Mouse (Mus musculus): ENCODE measurements around the gene Klhl42. TPM values are rescaled to one million over a fixed set of nuclear protein-coding genes. Genes with fewer than 3 reads are reported as not detected.

Klhl42 gene
- polyA plus RNA-seq, 1 experiment from 2014 or later, result 6.9 TPM

- H3K4me3 ChIP-seq, result no peak overlapping the region
- H3K27ac ChIP-seq, result no peak overlapping the region
- H3K4me1 ChIP-seq, result no peaks in the 10 kb centered on the region
- no peak for DNase-seq (ENCODE audit: low spot score)
- 94% methylated on average over 7 of the region's 7 CpGs for WGBS
- H3K9me3 ChIP-seq (replicated peaks), result no peaks in the 10 kb centered on the region
- H3K27me3 ChIP-seq (ENCODE audit: low read depth, poor library complexity, severe bottlenecking), result no peaks in the 10 kb centered on the region
- peaks cover 88% of the 10 kb centered on the region for H3K36me3 ChIP-seq
Observed at GRCm38 (mm10) chr6:147062694-147063093, 28.5 kb upstream of the Klhl42 start.

- H3K27me3 ChIP-seq (ENCODE audit: low read depth, poor library complexity, severe bottlenecking), result no peaks in the 10 kb centered on the region
- H3K36me3 ChIP-seq, result peaks cover 88% of the 10 kb centered on the region
- no peaks in the 10 kb centered on the region for H3K4me1 ChIP-seq
- H3K9me3 ChIP-seq (replicated peaks), result no peaks in the 10 kb centered on the region
- WGBS, result 84% methylated on average over 10 of the region's 10 CpGs
- H3K27ac ChIP-seq, result no peak overlapping the region
- DNase-seq (ENCODE audit: low spot score), result no peak
- no peak overlapping the region for H3K4me3 ChIP-seq
Observed at GRCm38 (mm10) chr6:147064226-147064943, 26.8 kb upstream of the Klhl42 start.

GRCm38 (mm10) chr6:147064944-147065261, 26.3 kb upstream of the Klhl42 start:
- peaks cover 83% of the 10 kb centered on the region for H3K36me3 ChIP-seq
- no peak overlapping the region for H3K27ac ChIP-seq
- H3K4me3 ChIP-seq, result no peak overlapping the region
- DNase-seq (ENCODE audit: low spot score), result no peak
- no peaks in the 10 kb centered on the region for H3K9me3 ChIP-seq (replicated peaks)
- H3K27me3 ChIP-seq (ENCODE audit: low read depth, poor library complexity, severe bottlenecking), result no peaks in the 10 kb centered on the region
- no peaks in the 10 kb centered on the region for H3K4me1 ChIP-seq
- 77% methylated on average over 6 of the region's 6 CpGs for WGBS

GRCm38 (mm10) chr6:147075808-147076387, 15.3 kb upstream of the Klhl42 start:
- Histone ChIP-seq H3K36me3 (peaks cover 39% of the 10 kb centered on the region), H3K9me3 (replicated peaks) (no peaks in the 10 kb centered on the region), H3K4me1 (no peaks in the 10 kb centered on the region), H3K4me3 (no peak overlapping the region), H3K27me3 (ENCODE audit: low read depth, poor library complexity, severe bottlenecking) (no peaks in the 10 kb centered on the region), H3K27ac (no peak overlapping the region)
- WGBS, result 83% methylated on average over 5 of the region's 5 CpGs
- DNase-seq (ENCODE audit: low spot score), result no peak

GRCm38 (mm10) chr6:147076878-147077277, 14.3 kb upstream of the Klhl42 start:
- H3K4me3 ChIP-seq, result no peak overlapping the region
- 83% methylated on average over 8 of the region's 8 CpGs for WGBS
- no peaks in the 10 kb centered on the region for H3K27me3 ChIP-seq (ENCODE audit: low read depth, poor library complexity, severe bottlenecking)
- peaks cover 29% of the 10 kb centered on the region for H3K36me3 ChIP-seq
- no peaks in the 10 kb centered on the region for H3K4me1 ChIP-seq
- no peak for DNase-seq (ENCODE audit: low spot score)
- no peak overlapping the region for H3K27ac ChIP-seq
- no peaks in the 10 kb centered on the region for H3K9me3 ChIP-seq (replicated peaks)

- Histone ChIP-seq H3K9me3 (replicated peaks) (no peaks in the 10 kb centered on the region), H3K4me1 (no peaks in the 10 kb centered on the region), H3K36me3 (peaks cover 11% of the 10 kb centered on the region), H3K27me3 (ENCODE audit: low read depth, poor library complexity, severe bottlenecking) (no peaks in the 10 kb centered on the region), H3K27ac (no peak overlapping the region), H3K4me3 (no peak overlapping the region)
- no peak for DNase-seq (ENCODE audit: low spot score)
- 94% methylated on average over 10 of the region's 10 CpGs for WGBS
Observed at GRCm38 (mm10) chr6:147079919-147080318, 11.3 kb upstream of the Klhl42 start.

- Histone ChIP-seq H3K36me3 (no peaks in the 10 kb centered on the region), H3K27me3 (ENCODE audit: low read depth, poor library complexity, severe bottlenecking) (peaks cover 14% of the 10 kb centered on the region), H3K9me3 (replicated peaks) (no peaks in the 10 kb centered on the region), H3K4me1 (peaks cover 25% of the 10 kb centered on the region), H3K27ac (no peak overlapping the region), H3K4me3 (no peak overlapping the region)
- WGBS, result 67% methylated on average over 7 of the region's 7 CpGs
- DNase-seq (ENCODE audit: low spot score), result no peak
Observed at GRCm38 (mm10) chr6:147085398-147086040, 5.7 kb upstream of the Klhl42 start.

- peaks cover 34% of the 10 kb centered on the region for H3K4me1 ChIP-seq
- H3K4me3 ChIP-seq, result peak within 1 kb of the TSS; percentile 45
- no peaks in the 10 kb centered on the region for H3K9me3 ChIP-seq (replicated peaks)
- peak within 1 kb of the TSS; percentile 85 for H3K27ac ChIP-seq
- H3K27me3 ChIP-seq (ENCODE audit: low read depth, poor library complexity, severe bottlenecking), result peaks cover 16% of the 10 kb centered on the region
- DNase-seq (ENCODE audit: low spot score), result peak; percentile 68
- H3K36me3 ChIP-seq, result no peaks in the 10 kb centered on the region
- 3% methylated on average over 20 of the region's 20 CpGs for WGBS
Observed at GRCm38 (mm10) chr6:147086594-147087225, 4.5 kb upstream of the Klhl42 start, which contains the start of gene Mansc4. TSS of gene Mansc4 (minus strand) at chr6:147087032.

GRCm38 (mm10) chr6:147087736-147088135, 3.4 kb upstream of the Klhl42 start:
- Histone ChIP-seq H3K9me3 (replicated peaks) (no peaks in the 10 kb centered on the region), H3K27ac (no peak overlapping the region), H3K4me1 (peaks cover 44% of the 10 kb centered on the region), H3K27me3 (ENCODE audit: low read depth, poor library complexity, severe bottlenecking) (peaks cover 16% of the 10 kb centered on the region), H3K36me3 (no peaks in the 10 kb centered on the region), H3K4me3 (no peak overlapping the region)
- WGBS, result 50% methylated on average over 6 of the region's 7 CpGs
- DNase-seq (ENCODE audit: low spot score), result no peak

GRCm38 (mm10) chr6:147088517-147088916, 2.7 kb upstream of the Klhl42 start:
- Histone ChIP-seq H3K9me3 (replicated peaks) (no peaks in the 10 kb centered on the region), H3K36me3 (no peaks in the 10 kb centered on the region), H3K27me3 (ENCODE audit: low read depth, poor library complexity, severe bottlenecking) (peaks cover 16% of the 10 kb centered on the region), H3K27ac (no peak overlapping the region), H3K4me1 (peaks cover 45% of the 10 kb centered on the region), H3K4me3 (no peak overlapping the region)
- 89% methylated on average over 3 of the region's 3 CpGs for WGBS
- DNase-seq (ENCODE audit: low spot score), result no peak

- Histone ChIP-seq H3K27me3 (ENCODE audit: low read depth, poor library complexity, severe bottlenecking) (peaks cover 16% of the 10 kb centered on the region), H3K36me3 (peaks cover 8% of the 10 kb centered on the region), H3K9me3 (replicated peaks) (no peaks in the 10 kb centered on the region), H3K4me1 (peaks cover 45% of the 10 kb centered on the region), H3K27ac (peak overlapping the region; percentile 95; the same call in 1 of the 2 replicates), H3K4me3 (peak overlapping the region; percentile 68; the same call in 1 of the 2 replicates)
- WGBS, result 69% methylated on average over 5 of the region's 5 CpGs
- no peak for DNase-seq (ENCODE audit: low spot score)
Observed at GRCm38 (mm10) chr6:147090191-147090590, 988 bp upstream of the Klhl42 start.

- Histone ChIP-seq H3K36me3 (peaks cover 18% of the 10 kb centered on the region), H3K9me3 (replicated peaks) (no peaks in the 10 kb centered on the region), H3K4me3 (peak overlapping the region; percentile 68), H3K27me3 (ENCODE audit: low read depth, poor library complexity, severe bottlenecking) (peaks cover 16% of the 10 kb centered on the region), H3K4me1 (peaks cover 30% of the 10 kb centered on the region), H3K27ac (peak overlapping the region; percentile 95)
- no peak for DNase-seq (ENCODE audit: low spot score)
- 4% methylated on average over 15 of the region's 15 CpGs for WGBS
Observed at GRCm38 (mm10) chr6:147092136-147092535, 957 bp downstream of the Klhl42 start.

- no peak for DNase-seq (ENCODE audit: low spot score)
- Histone ChIP-seq H3K27ac (no peak overlapping the region), H3K4me3 (no peak overlapping the region), H3K27me3 (ENCODE audit: low read depth, poor library complexity, severe bottlenecking) (peaks cover 10% of the 10 kb centered on the region), H3K4me1 (peaks cover 30% of the 10 kb centered on the region), H3K9me3 (replicated peaks) (no peaks in the 10 kb centered on the region), H3K36me3 (peaks cover 18% of the 10 kb centered on the region)
- 88% methylated on average over 7 of the region's 7 CpGs for WGBS
Observed at GRCm38 (mm10) chr6:147094771-147095170, 3.6 kb downstream of the Klhl42 start.

Measured in limb, embryonic 10.5 days (tissue).